Mouse (Mus musculus) lung, embryonic 16.5 days (tissue): ENCODE results near the gene Lrmda. TPM values are rescaled to one million over a fixed set of nuclear protein-coding genes. Genes with fewer than 3 reads are reported as not detected.

Experiments
- ATAC-seq: fragments of 200-750 bp; cut with Nextera tagmentation; 2 replicates; pipeline ENCODE4 v1.8.0; 2017; ENCODE audit warnings: low read depth, mild to moderate bottlenecking, moderate library complexity
- H3K27ac ChIP-seq: fragments of 300-500 bp; sonication (generic); 2 replicates; pipeline ENCODE4 v1.5.1; 2014; ENCODE audit warnings: mild to moderate bottlenecking, control low read depth, low read length
- H3K27me3 ChIP-seq: fragments of 300-500 bp; sonication (generic); 2 replicates; pipeline ENCODE4 v1.6.1; 2014; ENCODE audit warnings: low read depth, low read length, mixed read lengths; ENCODE audit not compliant: control insufficient read depth, insufficient read depth
- H3K36me3 ChIP-seq: fragments of 300-500 bp; sonication (generic); 2 replicates; pipeline ENCODE4 v1.6.1; 2014; ENCODE audit warnings: low read length; ENCODE audit not compliant: control insufficient read depth, insufficient read depth
- H3K4me1 ChIP-seq: fragments of 300-500 bp; sonication (generic); replicated peaks from 2 replicates; pipeline ENCODE4 v1.6.1; 2014; ENCODE audit warnings: low read length, mixed read lengths; ENCODE audit not compliant: control insufficient read depth, insufficient read depth
- H3K4me2 ChIP-seq: fragments of 300-500 bp; sonication (generic); 2 replicates; pipeline ENCODE4 v1.6.1; 2014; ENCODE audit warnings: low read depth, low read length, control low read depth
- H3K4me3 ChIP-seq: fragments of 300-500 bp; sonication (generic); 2 replicates; pipeline ENCODE4 v1.5.1; 2014; ENCODE audit warnings: mild to moderate bottlenecking, low read length, control low read depth
- H3K9ac ChIP-seq: fragments of 300-500 bp; sonication (generic); 2 replicates; pipeline ENCODE4 v1.6.1; 2014; ENCODE audit warnings: low read length, control low read depth
- H3K9me3 ChIP-seq: fragments of 300-500 bp; sonication (generic); 2 replicates; pipeline ENCODE4 v1.6.1; 2016; ENCODE audit warnings: low read length; ENCODE audit not compliant: control insufficient read depth
- WGBS: fragments of 180-500 bp; shearing (Covaris S2); extraction: QIAGEN DNeasy Blood & Tissue Kit; methylation state at CpG from one replicate; pipeline ENCODE4 v1.1.7; 2014; 5-methylcytosine and 5-hydroxymethylcytosine counted together
- polyA plus RNA-seq: library from polyadenylated mRNA; unstranded; fragments of >200 nt; fragmentation: Nextera tagmentation; extraction: Ambion mirVana; gene quantifications from 2 replicates; pipeline ENCODE4 v1.2.1, GENCODE M21; 2015

Lrmda gene
- polyA plus RNA-seq, 1 experiment from 2014 or later: 1.2 TPM

DNA sequence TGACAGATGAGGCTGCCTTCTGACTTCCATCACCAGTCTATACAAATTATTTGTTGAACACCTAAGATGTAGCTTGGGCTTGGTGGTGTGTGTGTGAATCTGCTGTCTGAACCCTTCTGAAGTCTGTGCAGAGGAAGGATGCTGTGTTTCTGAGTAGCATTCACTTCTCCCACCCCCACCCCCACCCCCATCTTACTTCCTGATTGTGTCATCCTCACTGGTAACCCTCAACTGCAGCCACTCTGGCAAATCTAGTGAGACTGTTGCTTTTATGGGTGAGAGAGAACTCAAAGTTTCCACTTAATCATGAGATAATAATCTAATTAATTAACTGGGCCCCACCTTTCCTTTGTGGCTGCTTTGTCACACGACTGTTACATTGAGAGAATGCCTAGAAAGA is 1025.8 kb downstream of the Lrmda start:
- WGBS: 38% methylated on average over 1 of the region's 1 CpGs
- H3K4me1 ChIP-seq: no peaks in the 10 kb centered on the region
- no peak overlapping the region for H3K27ac ChIP-seq
- no peak overlapping the region for H3K9ac ChIP-seq
- H3K4me2 ChIP-seq: no peak overlapping the region
- H3K27me3 ChIP-seq: no peaks in the 10 kb centered on the region
- no peaks in the 10 kb centered on the region for H3K36me3 ChIP-seq
- ATAC-seq: no peak
- H3K4me3 ChIP-seq: no peak overlapping the region
- no peaks in the 10 kb centered on the region for H3K9me3 ChIP-seq

DNA sequence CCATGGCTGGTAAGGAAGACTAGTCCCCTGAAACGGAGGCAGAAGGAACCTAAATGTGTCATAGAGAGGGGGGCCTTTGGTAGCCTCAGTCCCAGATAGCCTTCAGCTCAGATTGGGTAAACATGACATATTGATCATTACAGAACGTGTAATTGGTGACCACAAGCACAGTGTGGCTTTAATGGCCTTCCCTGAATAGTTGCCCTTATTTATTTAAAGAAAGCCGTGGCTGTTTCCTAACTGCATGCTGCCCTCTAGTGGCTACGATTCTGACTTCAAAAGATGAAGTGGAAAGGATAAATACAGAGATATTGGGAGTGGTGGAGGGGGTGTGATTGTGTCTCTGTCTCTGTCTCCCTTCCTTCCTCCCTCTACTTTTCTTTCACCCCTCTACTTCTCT is 1026.8 kb downstream of the Lrmda start:
- Histone ChIP-seq H3K9ac (no peak overlapping the region), H3K36me3 (no peaks in the 10 kb centered on the region), H3K4me3 (no peak overlapping the region), H3K27me3 (no peaks in the 10 kb centered on the region), H3K4me2 (no peak overlapping the region), H3K9me3 (no peaks in the 10 kb centered on the region), H3K27ac (no peak overlapping the region), H3K4me1 (no peaks in the 10 kb centered on the region)
- 12% methylated on average over 4 of the region's 4 CpGs for WGBS
- ATAC-seq: peak; percentile 54; the same call in 1 of the 2 replicates

DNA sequence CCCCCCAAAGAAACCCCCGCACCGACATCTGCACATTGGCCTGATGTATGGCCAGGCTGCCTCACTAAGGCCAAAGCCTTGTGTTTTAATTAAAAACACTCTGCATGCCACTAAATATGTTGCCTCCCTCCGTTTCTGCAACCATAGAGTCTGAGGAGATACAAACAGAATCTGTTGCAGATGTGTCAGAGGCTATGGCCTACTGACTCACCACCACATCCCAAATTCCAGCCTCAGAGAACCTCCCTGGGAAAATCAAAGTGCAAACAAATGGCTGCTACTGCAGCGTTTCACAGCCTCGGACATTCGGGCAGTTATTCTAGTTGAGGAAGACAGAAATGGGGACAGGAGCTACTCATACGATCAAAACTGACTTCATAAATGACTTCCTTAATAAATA is 1031.9 kb downstream of the Lrmda start:
- Histone ChIP-seq H3K9me3 (no peaks in the 10 kb centered on the region), H3K27ac (no peak overlapping the region), H3K4me3 (no peak overlapping the region), H3K4me2 (no peak overlapping the region), H3K4me1 (no peaks in the 10 kb centered on the region), H3K36me3 (no peaks in the 10 kb centered on the region), H3K9ac (no peak overlapping the region), H3K27me3 (no peaks in the 10 kb centered on the region)
- WGBS: 67% methylated on average over 7 of the region's 7 CpGs
- no peak for ATAC-seq

DNA sequence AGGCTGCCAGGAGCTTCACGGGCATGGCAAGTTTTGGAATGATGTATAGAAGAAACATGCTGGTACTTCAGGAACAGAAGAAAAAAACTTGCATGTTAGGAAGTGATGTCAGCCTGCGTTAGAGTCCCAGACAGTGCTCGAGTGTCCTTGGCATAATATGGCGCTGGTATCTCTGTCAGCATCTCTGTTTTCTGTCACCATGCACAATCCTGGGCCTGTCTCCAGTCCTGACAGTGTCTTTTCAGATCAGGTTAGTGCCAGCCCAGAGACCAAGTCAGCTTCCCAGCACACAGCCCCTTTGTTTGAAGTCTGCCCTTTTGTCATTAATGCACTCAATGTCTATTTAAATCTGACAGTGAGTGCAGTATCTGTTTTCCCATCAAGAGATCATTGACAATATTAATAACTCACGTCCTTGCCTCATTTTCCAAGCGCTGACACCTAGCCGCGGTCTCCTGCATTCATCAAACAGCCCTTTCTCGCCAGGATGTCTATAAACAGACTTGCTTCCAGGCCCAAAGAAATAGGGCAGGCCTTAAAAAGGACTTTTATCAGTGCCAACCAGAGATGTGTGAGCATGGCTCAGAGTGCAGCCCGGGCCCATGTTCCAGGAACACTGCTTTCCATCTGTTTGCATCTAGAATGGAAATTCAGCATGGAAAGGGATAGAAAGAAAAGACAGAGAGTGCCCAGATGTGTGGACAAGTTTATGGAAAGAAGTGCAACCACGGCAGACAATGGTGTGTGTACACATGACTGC is 1033.5 kb downstream of the Lrmda start:
- Histone ChIP-seq H3K27ac (no peak overlapping the region), H3K4me3 (no peak overlapping the region), H3K27me3 (no peaks in the 10 kb centered on the region), H3K4me2 (no peak overlapping the region), H3K4me1 (peaks cover 4% of the 10 kb centered on the region; the same call in 1 of the 2 replicates), H3K36me3 (no peaks in the 10 kb centered on the region), H3K9me3 (no peaks in the 10 kb centered on the region), H3K9ac (no peak overlapping the region)
- WGBS: 67% methylated on average over 11 of the region's 11 CpGs
- ATAC-seq: no peak

DNA sequence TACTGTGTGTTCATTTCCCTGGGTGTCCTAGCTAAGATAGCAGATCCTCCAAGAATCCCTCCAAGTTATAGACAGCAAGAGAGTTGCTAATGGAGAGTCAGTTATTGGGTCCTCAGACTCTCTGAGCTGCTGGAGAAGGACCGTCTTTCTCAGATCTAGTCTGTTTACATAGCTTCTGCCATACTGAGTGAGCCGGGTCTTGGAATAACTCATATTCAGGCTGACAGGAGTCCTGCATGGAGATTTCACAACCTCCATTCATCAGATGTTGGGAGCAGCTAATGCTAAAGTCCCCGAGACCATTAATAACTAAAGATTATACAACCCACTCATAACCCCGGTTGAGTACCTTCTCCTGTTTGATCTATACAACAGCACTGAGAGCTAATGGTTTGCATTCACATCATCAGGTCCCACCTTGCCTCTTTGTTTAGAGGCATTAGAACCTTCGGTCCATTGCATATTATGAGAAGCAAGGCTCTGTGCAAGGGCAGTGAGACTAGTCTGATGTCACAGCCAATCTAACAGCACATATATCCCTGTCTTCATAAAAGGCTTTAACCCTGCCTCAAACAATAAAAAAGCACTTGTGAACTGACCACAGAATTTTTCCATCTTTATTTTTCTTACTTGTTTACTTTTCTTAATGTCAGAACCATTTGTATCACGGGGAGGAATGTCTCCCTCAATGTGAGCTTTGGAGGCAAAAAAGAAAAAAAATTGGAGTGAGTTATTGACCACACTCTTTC is 1037.9 kb downstream of the Lrmda start:
- peak overlapping the region; percentile 36 for H3K27ac ChIP-seq
- H3K27me3 ChIP-seq: no peaks in the 10 kb centered on the region
- H3K4me1 ChIP-seq: peaks cover 8% of the 10 kb centered on the region; the same call in 1 of the 2 replicates
- H3K9me3 ChIP-seq: no peaks in the 10 kb centered on the region
- no peak overlapping the region for H3K4me2 ChIP-seq
- H3K4me3 ChIP-seq: no peak overlapping the region
- peak; percentile 90 for ATAC-seq
- no peak overlapping the region for H3K9ac ChIP-seq
- no peaks in the 10 kb centered on the region for H3K36me3 ChIP-seq
- WGBS: 32% methylated on average over 6 of the region's 6 CpGs

DNA sequence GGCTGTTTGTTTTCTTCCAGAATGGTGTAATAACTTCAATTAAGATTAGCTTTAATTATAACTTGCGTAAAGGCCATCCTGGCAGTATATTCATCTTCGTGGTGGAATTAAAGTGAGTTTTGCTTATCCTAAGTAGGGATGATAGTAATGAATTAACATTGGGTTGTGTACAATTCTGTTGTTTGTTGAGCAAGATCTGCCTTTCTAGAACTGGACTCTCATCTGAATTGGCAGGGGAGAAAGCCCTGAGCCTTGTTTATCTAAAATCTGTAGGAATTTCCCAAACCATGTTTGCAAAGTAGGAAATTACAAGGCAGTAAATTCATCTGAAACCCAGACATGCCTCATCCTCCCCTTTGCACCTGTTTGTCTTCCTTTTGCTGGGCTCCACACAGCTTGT is 1038.5 kb downstream of the Lrmda start:
- H3K36me3 ChIP-seq: no peaks in the 10 kb centered on the region
- no peak overlapping the region for H3K4me2 ChIP-seq
- H3K4me3 ChIP-seq: no peak overlapping the region
- peak; percentile 53 for ATAC-seq
- H3K9ac ChIP-seq: no peak overlapping the region
- 63% methylated on average over 2 of the region's 2 CpGs for WGBS
- peaks cover 8% of the 10 kb centered on the region; the same call in 1 of the 2 replicates for H3K4me1 ChIP-seq
- H3K9me3 ChIP-seq: no peaks in the 10 kb centered on the region
- no peaks in the 10 kb centered on the region for H3K27me3 ChIP-seq
- H3K27ac ChIP-seq: peak overlapping the region; percentile 27; the same call in 1 of the 2 replicates

DNA sequence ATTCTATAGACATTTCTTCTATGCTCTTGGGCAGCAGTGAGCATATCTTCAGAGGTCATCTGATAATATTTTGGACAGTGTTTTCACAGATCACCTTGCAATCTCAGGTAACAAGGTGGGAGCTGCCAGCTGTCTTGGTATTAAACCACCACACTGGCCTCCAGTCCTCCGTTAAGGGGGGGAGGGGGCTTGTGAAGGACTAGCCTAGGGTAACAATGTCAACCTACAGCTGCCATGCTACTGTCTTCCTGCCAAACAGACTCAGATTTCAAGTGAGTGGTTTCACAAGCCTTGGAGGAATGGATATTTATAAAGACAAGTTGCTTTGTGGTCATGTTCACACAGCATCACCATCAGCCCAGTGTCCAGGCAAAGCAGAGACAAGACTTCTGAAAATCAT is 1059.2 kb downstream of the Lrmda start:
- Histone ChIP-seq H3K27me3 (no peaks in the 10 kb centered on the region), H3K9me3 (no peaks in the 10 kb centered on the region), H3K4me3 (no peak overlapping the region), H3K27ac (no peak overlapping the region), H3K4me2 (no peak overlapping the region), H3K9ac (no peak overlapping the region), H3K36me3 (no peaks in the 10 kb centered on the region), H3K4me1 (no peaks in the 10 kb centered on the region)
- WGBS: 60% methylated on average over 1 of the region's 1 CpGs
- ATAC-seq: no peak

DNA sequence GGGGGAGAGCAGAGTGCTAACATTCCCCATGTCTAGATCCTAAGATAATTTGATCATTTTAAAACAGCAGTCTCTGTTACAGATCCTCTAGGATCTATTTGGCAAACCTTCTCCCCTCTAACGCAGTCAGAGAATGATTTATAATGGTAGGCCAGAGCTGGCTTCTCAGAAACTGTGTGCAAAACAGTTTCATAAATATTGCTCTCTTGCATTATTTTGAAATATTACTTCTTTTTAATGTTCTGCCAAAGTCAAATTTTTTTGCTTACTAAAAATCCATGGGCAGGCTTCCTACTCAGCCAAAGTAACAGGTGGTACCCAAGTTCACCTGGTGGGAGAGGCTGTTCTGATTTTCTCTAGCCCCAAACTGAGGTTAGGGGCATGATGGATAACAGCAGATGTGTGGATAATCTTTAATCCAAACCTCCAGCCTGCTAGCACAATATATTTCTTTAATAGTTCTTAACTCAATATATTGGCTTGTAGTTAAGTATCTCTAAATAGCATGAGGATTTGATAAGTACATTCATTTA is 1064.8 kb downstream of the Lrmda start:
- Histone ChIP-seq H3K9ac (no peak overlapping the region), H3K9me3 (no peaks in the 10 kb centered on the region), H3K4me1 (no peaks in the 10 kb centered on the region), H3K4me2 (no peak overlapping the region), H3K27me3 (no peaks in the 10 kb centered on the region), H3K36me3 (no peaks in the 10 kb centered on the region), H3K27ac (peak overlapping the region; percentile 44; the same call in 1 of the 2 replicates), H3K4me3 (no peak overlapping the region)
- peak; percentile 31; the same call in 1 of the 2 replicates for ATAC-seq
- WGBS: 34% methylated on average over 1 of the region's 1 CpGs

DNA sequence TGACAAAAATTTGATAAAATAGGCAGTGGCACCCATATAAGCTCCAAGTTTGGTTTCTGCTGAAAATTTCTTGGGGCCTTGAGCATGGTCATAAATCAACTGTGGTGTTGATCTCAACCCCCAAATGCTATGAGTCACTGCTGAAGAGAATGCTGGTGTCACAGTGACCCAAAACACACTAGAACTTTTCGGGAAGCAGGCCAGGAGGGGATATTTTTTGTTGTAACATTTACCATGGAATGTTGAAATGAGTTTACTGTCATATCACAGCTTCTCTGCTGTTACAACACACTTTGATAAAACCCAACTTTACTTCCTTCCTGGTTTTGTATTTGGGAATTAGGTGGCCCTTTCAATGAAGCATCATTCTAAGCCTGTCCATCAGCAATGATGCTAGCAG is 1065.3 kb downstream of the Lrmda start:
- no peak overlapping the region for H3K9ac ChIP-seq
- no peaks in the 10 kb centered on the region for H3K9me3 ChIP-seq
- WGBS: 34% methylated on average over 1 of the region's 1 CpGs
- no peak overlapping the region for H3K4me2 ChIP-seq
- no peaks in the 10 kb centered on the region for H3K4me1 ChIP-seq
- peak; percentile 81 for ATAC-seq
- no peak overlapping the region for H3K4me3 ChIP-seq
- no peak overlapping the region for H3K27ac ChIP-seq
- no peaks in the 10 kb centered on the region for H3K27me3 ChIP-seq
- H3K36me3 ChIP-seq: no peaks in the 10 kb centered on the region
